Mouse (Mus musculus): ENCODE results near the gene Stpg3.

DNA sequence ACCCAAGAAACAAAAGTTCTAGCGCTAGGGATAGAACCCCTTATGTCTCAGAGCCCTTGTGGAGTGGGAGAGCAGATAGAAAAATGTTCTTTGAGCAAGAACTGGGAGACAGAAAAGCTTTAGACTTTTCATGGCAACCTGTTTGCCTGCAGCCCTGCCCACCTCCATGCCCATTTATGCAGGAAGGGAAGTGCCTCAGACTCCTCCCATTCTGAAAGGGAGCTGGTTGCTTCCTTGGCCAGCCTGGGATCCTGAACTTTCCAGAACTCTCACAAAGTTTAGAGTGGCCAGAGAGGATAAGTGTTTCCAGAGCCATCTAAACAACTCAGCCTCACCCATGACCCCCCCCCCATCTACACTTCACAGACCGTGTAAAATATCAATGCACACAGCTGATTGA is 17.2 kb downstream of the Stpg3 start:
- TF ChIP-seq CTCF (IDR thresholded peaks at IDR 0.05; ENCODE audit: control insufficient read depth, insufficient read depth, insufficient read length) (no peak), CEBPB (IDR thresholded peaks at IDR 0.05; ENCODE audit: low read depth) (no peak)

Measured in C2C12 (cell line).